Mouse (Mus musculus) embryonic stem cell, embryonic (primary cell): Measurements from ENCODE around the gene Cpsf4l.

ENCODE experiments used
- CTCF ChIA-PET, 4 experiments: fragments of 300-600 bp in 2 of 4; fragments of 350-600 bp in 2 of 4; sonication (Branson Sonifier 250); formaldehyde crosslinking; loops; one replicate each; lab custom pipeline; 2022; ENCODE audit warnings: inconsistent platforms in 2 of 4; lab: Charles Lee
- POLR2A ChIA-PET, 4 experiments: fragments of 300-600 bp in 2 of 4; fragments of 350-600 bp in 2 of 4; sonication (Branson Sonifier 250); formaldehyde crosslinking; loops; one replicate each; lab custom pipeline; 2022; ENCODE audit warnings: antibody characterized with exemption in 4 of 4, inconsistent platforms in 1 of 4; lab: Charles Lee

Cpsf4l gene

GRCm38 (mm10) chr11:113725235-113726048 is 15.6 kb upstream of the Cpsf4l start:
- ChIA-PET POLR2A (interaction anchor here in 3 of 4 experiments (1.0 to 9.5 kb wide), 9 partner anchors 9 to 85 kb away, joined by 4 to 103 read pairs (median 25); partner anchors contain the start of genes Cdc42ep4 (in 1 of the 3) and Cpsf4l (in 1 of the 3)), CTCF (interaction anchor here in 2 of 4 experiments (0.6 to 1.1 kb wide), 2 partner anchors 10 to 227 kb away, joined by 3 to 4 read pairs; no protein-coding TSS in a partner anchor)

DNA sequence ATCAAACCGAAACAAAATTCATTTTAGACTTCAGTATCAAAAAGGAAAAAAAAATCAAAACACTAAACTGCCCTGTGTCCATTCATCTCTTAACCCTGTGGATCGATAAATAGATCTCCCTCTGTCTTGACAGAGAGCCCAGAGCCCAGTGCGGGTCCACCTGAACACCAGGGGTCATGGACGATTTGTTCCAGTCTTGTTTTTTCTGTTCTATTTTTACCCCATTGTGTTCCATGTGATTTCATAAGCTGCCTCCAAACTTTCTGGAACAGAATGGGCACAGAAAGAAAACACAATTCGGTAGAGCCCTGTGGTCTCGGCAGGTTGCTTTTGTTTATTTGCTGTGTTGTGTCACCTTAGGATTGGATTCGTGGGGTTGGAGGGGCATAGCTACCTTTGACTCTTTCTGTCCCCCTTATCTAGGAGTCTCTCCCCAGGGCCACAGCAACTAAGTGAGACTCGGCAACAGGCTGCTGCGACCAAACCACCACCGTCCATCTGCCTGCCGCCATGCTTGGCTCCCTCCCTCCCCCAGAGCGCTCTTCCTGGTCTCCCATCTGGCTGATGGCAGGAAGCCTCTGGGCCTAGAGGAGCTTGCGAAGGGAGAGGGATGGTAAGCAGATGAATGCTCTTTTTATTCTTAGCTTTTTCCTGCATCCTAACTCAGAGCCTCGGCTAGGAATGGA is 12.7 kb upstream of the Cpsf4l start:
- ChIA-PET CTCF (interaction anchor here (0.6 to 1.7 kb wide), 9 partner anchors 14 to 471 kb away, joined by 3 to 7 read pairs (median 3); no protein-coding TSS in a partner anchor), POLR2A (interaction anchor here (0.6 to 9.5 kb wide), 24 partner anchors 8 to 397 kb away, joined by 3 to 103 read pairs (median 6); partner anchors contain the start of genes Cpsf4l (in 4 of the 4) and Cdc42ep4 (in 2 of the 4))

- CTCF ChIA-PET, result interaction anchor here in 2 of 4 experiments (1.1 to 2.4 kb wide), 3 partner anchors 13 to 94 kb away, joined by 5 to 6 read pairs (median 6); no protein-coding TSS in a partner anchor
These were observed 8.1 kb upstream of the Cpsf4l start for GRCm38 (mm10) chr11:113717767-113718424.

GRCm38 (mm10) chr11:113716132-113716531 is 6.3 kb upstream of the Cpsf4l start:
- CTCF ChIA-PET, result interaction anchor here (0.6 to 1.6 kb wide), 5 partner anchors 18 to 147 kb away, joined by 3 to 9 read pairs (median 4); no protein-coding TSS in a partner anchor
- POLR2A ChIA-PET, result interaction anchor here in 2 of 4 experiments (0.6 to 5.7 kb wide), 8 partner anchors 7 to 258 kb away, joined by 3 to 38 read pairs (median 8); partner anchors contain the start of genes Cdc42ep4 (in 1 of the 2) and Cpsf4l (in 1 of the 2)

More at GRCm38 (mm10) chr11:113717767-113718424, 8.1 kb upstream of the Cpsf4l start:
- POLR2A ChIA-PET, result interaction anchor here in 3 of 4 experiments (0.5 to 9.5 kb wide), 18 partner anchors 9 to 858 kb away, joined by 3 to 103 read pairs (median 6); partner anchors contain the start of genes Cpsf4l (in 2 of the 3), Cdc42ep4 (in 1 of the 3), D11Wsu47e (in 1 of the 3) and Fam104a (in 1 of the 3)

- ChIA-PET CTCF (interaction anchor here (0.5 to 2.4 kb wide), 24 partner anchors 9 to 507 kb away, joined by 3 to 19 read pairs (median 4); partner anchors contain the start of gene Cdc42ep4 (in 1 of the 4)), POLR2A (interaction anchor here in 3 of 4 experiments (0.5 to 5.7 kb wide), 19 partner anchors 12 to 1157 kb away, joined by 3 to 38 read pairs (median 3); partner anchors contain the start of gene Cdc42ep4 (in 3 of the 3))
These were observed 5.4 kb upstream of the Cpsf4l start for GRCm38 (mm10) chr11:113715078-113715674.

DNA sequence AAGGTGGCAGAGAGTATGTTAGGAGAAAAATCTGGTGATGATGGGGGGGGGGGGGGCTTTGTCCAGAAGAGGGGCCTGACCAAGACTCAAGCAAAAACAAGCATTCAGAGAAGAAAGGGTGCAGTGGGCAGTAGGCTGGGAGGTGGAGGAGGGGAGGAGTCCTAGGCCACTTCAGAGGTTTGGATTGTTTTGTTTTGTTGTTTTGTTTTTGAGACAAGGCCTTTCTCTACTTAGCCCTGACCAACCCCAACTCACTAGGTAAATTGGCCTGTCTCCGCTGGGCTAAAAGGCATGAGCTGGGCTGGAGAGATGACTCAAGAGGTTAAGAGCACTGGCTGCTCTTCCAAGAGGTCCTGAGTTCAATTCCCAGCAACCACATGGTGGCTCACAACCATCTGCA is 1.2 kb upstream of the Cpsf4l start:
- ChIA-PET POLR2A (interaction anchor here (0.6 to 7.6 kb wide), 66 partner anchors 9 to 813 kb away, joined by 3 to 139 read pairs (median 8); partner anchors contain the start of genes Cdc42ep4 (in 4 of the 4), D11Wsu47e (in 3 of the 4), Fam104a (in 3 of the 4) and Sstr2 (in 1 of the 4)), CTCF (interaction anchor here (0.6 to 8.7 kb wide), 10 partner anchors 10 to 1026 kb away, joined by 3 to 97 read pairs (median 4); partner anchors contain the start of gene Sdk2 (in 1 of the 4))

GRCm38 (mm10) chr11:113710257-113710777 is 500 bp upstream of the Cpsf4l start:
- ChIA-PET POLR2A (interaction anchor here (0.6 to 7.6 kb wide), 102 partner anchors 8 to 958 kb away, joined by 3 to 139 read pairs (median 6); partner anchors contain the start of genes Cdc42ep4 (in 4 of the 4), D11Wsu47e (in 3 of the 4), Fam104a (in 3 of the 4) and Rpl38 (in 1 of the 4)), CTCF (interaction anchor here (0.5 to 8.7 kb wide), 15 partner anchors 18 to 578 kb away, joined by 3 to 97 read pairs (median 4); partner anchors contain the start of gene Sdk2 (in 1 of the 4))

- ChIA-PET POLR2A (interaction anchor here (0.7 to 7.6 kb wide), 58 partner anchors 9 to 869 kb away, joined by 3 to 139 read pairs (median 8); partner anchors contain the start of genes Cdc42ep4 (in 3 of the 4), D11Wsu47e (in 3 of the 4), Fam104a (in 3 of the 4) and Slc39a11 (in 1 of the 4)), CTCF (interaction anchor here (0.6 to 8.7 kb wide), 7 partner anchors 17 to 1353 kb away, joined by 3 to 97 read pairs (median 6); partner anchors contain the start of gene Cd300e (in 1 of the 4))
These were observed 545 bp downstream of the Cpsf4l start for GRCm38 (mm10) chr11:113709272-113709671.

DNA sequence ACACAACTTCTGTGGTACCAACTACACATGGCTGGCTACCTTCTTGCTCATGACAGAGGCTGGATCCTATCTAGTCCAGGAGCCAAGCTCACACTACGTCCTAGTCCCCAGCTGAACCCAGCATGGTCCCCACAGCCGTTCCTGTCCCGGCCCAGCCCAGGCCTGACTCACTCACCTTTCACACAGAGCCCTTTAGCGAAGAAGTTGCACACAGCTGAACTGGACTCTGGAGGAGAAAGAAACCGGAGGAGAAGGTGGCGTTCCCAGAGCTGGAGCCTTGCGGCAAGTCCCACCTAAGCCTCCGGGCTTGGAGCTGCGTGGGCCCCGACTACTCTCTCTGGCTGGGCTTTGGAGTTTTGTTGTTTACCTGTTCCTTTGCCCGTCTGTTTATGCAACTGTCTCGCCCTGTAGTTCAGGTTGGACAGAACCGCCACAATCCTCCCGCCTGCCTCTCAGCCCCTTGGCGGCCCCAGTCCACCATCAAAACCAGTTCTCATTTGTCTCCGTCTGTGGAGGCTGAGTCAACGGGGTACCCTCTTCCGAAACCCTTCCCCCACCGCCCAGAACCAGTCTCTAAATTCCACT is 1.1 kb downstream of the Cpsf4l start:
- ChIA-PET POLR2A (interaction anchor here (0.7 to 7.6 kb wide), 57 partner anchors 9 to 869 kb away, joined by 3 to 139 read pairs (median 7); partner anchors contain the start of genes Cdc42ep4 (in 3 of the 4), D11Wsu47e (in 3 of the 4), Fam104a (in 3 of the 4) and Slc39a11 (in 1 of the 4)), CTCF (interaction anchor here (0.5 to 8.7 kb wide), 7 partner anchors 13 to 102 kb away, joined by 3 to 97 read pairs (median 6); no protein-coding TSS in a partner anchor)

DNA sequence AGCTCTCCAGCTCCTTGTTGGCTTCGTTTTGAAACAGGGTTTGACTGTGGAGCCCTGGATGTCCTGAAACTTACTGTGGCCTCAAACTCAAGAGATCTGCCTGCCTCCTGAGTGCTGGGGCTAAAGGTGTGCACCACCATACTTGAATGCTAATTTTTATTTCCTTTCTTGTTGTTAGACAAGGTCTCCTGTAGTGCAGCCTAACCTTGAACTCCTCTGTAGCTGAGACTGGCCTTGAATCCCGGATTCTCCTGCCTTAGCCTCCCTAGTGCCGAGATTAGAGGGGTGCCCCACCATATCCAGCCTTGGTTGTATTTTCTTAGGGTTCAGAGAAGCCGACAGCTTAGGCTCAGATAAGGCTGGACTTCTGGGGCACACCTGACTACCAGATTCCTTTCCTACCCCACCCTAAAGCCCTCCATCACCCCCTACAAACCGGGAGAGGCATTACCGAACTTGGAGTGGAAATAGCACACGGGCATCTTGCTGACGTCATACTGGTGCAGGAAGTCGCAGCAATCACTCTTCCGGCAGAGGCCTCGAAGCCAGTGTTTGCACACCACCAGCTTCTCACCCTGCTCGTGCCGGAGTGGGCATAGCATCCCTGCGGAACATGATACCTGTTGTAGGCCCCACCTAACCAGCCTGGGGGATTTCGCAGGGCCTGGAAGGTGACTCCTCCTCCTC is 3.7 kb downstream of the Cpsf4l start:
- CTCF ChIA-PET, result interaction anchor here in 3 of 4 experiments (0.5 to 8.7 kb wide), 5 partner anchors 105 to 810 kb away, joined by 3 to 97 read pairs (median 4); no protein-coding TSS in a partner anchor
- POLR2A ChIA-PET, result interaction anchor here (0.5 to 7.6 kb wide), 13 partner anchors 12 to 105 kb away, joined by 3 to 103 read pairs (median 6); partner anchors contain the start of gene Cdc42ep4 (in 3 of the 4)

DNA sequence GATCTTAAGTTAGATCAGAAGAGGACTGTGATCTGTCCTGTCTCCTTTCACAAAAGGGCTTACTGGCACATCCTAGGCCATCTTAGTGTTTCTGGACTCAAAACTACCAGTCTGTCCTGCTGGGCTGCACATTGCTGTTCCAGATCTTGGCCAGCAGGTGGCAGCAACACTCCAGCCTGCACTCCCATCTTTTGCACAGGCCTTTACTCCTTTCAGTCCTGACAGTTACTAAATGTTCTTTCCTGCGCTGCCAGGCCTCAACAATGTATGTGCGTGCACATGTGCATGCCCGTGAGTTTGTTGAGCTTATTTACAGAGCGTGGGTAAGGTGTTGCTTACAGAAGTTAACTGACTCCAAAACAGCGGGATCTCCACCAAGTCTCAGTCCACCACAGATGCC is 6.1 kb downstream of the Cpsf4l start:
- CTCF ChIA-PET, result interaction anchor here (0.6 to 8.7 kb wide), 13 partner anchors 10 to 216 kb away, joined by 3 to 97 read pairs (median 4); no protein-coding TSS in a partner anchor
- POLR2A ChIA-PET, result interaction anchor here (1.0 to 3.8 kb wide), 9 partner anchors 9 to 108 kb away, joined by 3 to 29 read pairs (median 3); no protein-coding TSS in a partner anchor

DNA sequence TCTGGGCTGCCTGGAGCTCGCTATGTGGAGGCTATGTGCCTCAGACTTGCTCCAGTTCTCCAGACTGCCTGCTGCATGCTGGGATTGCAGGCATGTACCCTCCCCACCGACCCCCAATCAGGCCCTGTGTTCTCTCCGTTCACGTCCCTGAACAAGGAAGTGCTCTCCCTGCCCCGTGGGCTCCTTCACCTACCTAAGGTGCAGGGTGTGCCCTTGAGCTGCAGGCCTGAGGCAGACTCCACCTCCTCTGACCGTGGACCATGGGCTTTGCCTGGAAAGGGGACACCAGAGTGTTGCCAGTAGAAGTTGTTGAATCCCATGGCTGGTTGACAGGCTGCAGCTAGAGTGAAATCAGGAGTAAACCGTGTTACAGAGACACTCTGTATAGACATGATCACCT is 10.2 kb downstream of the Cpsf4l start:
- POLR2A ChIA-PET, result interaction anchor here in 3 of 4 experiments (0.6 to 4.7 kb wide), 13 partner anchors 9 to 111 kb away, joined by 3 to 55 read pairs (median 7); partner anchors contain the start of genes Cpsf4l (in 3 of the 3), Cdc42ep4 (in 2 of the 3), D11Wsu47e (in 1 of the 3) and Fam104a (in 1 of the 3)
- CTCF ChIA-PET, result interaction anchor here (0.5 to 3.1 kb wide), 8 partner anchors 48 to 517 kb away, joined by 3 to 17 read pairs (median 4); partner anchors contain the start of gene Slc39a11 (in 1 of the 4)

DNA sequence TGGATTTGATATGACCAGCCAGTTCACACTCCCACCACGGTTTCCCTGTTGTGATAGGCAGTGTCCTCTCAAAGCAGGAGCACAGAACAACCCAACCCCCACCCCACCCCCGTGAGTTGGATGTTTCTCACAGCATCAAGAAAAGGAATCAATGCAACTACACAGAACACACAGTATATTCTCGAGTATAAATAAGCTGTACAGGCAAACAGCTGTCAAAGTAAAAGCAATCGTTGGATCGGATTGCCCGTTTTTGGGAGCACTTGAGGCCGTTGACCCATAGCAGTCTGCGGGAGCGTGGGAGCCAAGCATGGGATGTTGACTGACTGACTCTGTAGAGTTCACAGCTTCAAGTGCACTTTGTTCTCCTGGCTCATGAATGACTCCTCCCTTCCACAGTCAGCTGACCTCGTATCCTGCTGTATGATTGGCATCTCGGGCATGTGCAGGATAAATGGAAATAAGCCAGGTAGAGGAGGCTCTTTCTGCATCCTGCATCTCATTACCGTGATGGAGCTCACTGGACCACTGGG is 11.7 kb downstream of the Cpsf4l start:
- ChIA-PET CTCF (interaction anchor here in 3 of 4 experiments (0.6 to 3.1 kb wide), 4 partner anchors 43 to 113 kb away, joined by 3 to 17 read pairs (median 6); no protein-coding TSS in a partner anchor), POLR2A (interaction anchor here in 3 of 4 experiments (0.6 to 4.7 kb wide), 19 partner anchors 8 to 113 kb away, joined by 3 to 55 read pairs (median 4); partner anchors contain the start of genes Cpsf4l (in 2 of the 3), D11Wsu47e (in 2 of the 3), Fam104a (in 2 of the 3) and Cdc42ep4 (in 1 of the 3))
